Mouse (Mus musculus): ENCODE data around the gene Arid1b.
"Not testable (repeated sequence)": the region's sequence is repeated elsewhere in the genome, so short reads cannot be mapped to it uniquely, and the experiment has no call there.

Arid1b gene

GRCm38 (mm10) chr17:5088241-5088640, 94.1 kb downstream of the Arid1b start:
- not testable (repeated sequence) for DNase-seq (ENCODE audit: inconsistent ontology term)

- DNase-seq (ENCODE audit: inconsistent ontology term) = no peak
Measured at GRCm38 (mm10) chr17:5088822-5089221, 94.7 kb downstream of the Arid1b start.

GRCm38 (mm10) chr17:5089541-5089940, 95.4 kb downstream of the Arid1b start:
- no peak for DNase-seq (ENCODE audit: inconsistent ontology term)

- no peak for DNase-seq (ENCODE audit: inconsistent ontology term)
Measured at GRCm38 (mm10) chr17:5091490-5091889, 97.4 kb downstream of the Arid1b start.

GRCm38 (mm10) chr17:5091934-5092333, 97.8 kb downstream of the Arid1b start:
- no peak for DNase-seq (ENCODE audit: inconsistent ontology term)

- DNase-seq (ENCODE audit: inconsistent ontology term) = not testable (repeated sequence)
Measured at GRCm38 (mm10) chr17:5093343-5093742, 99.2 kb downstream of the Arid1b start.

GRCm38 (mm10) chr17:5094636-5095035, 100.5 kb downstream of the Arid1b start:
- peak; percentile 61 for DNase-seq (ENCODE audit: inconsistent ontology term)

- no peak for DNase-seq (ENCODE audit: inconsistent ontology term)
Measured at GRCm38 (mm10) chr17:5095741-5096140, 101.6 kb downstream of the Arid1b start.

- no peak for DNase-seq (ENCODE audit: inconsistent ontology term)
Measured at GRCm38 (mm10) chr17:5097046-5097445, 102.9 kb downstream of the Arid1b start.

GRCm38 (mm10) chr17:5097545-5098475, 103.7 kb downstream of the Arid1b start:
- DNase-seq (ENCODE audit: inconsistent ontology term) = no peak

GRCm38 (mm10) chr17:5098727-5099126, 104.6 kb downstream of the Arid1b start:
- DNase-seq (ENCODE audit: inconsistent ontology term) = no peak

GRCm38 (mm10) chr17:5099238-5099637, 105.1 kb downstream of the Arid1b start:
- DNase-seq (ENCODE audit: inconsistent ontology term) = no peak

GRCm38 (mm10) chr17:5101157-5101556, 107.0 kb downstream of the Arid1b start:
- peak; percentile 65 for DNase-seq (ENCODE audit: inconsistent ontology term)

- no peak for DNase-seq (ENCODE audit: inconsistent ontology term)
Measured at GRCm38 (mm10) chr17:5101887-5102286, 107.8 kb downstream of the Arid1b start.

GRCm38 (mm10) chr17:5105746-5106145, 111.6 kb downstream of the Arid1b start:
- no peak for DNase-seq (ENCODE audit: inconsistent ontology term)

- no peak for DNase-seq (ENCODE audit: inconsistent ontology term)
Measured at GRCm38 (mm10) chr17:5106263-5107195, 112.4 kb downstream of the Arid1b start.

- no peak for DNase-seq (ENCODE audit: inconsistent ontology term)
Measured at GRCm38 (mm10) chr17:5107501-5107900, 113.4 kb downstream of the Arid1b start.

GRCm38 (mm10) chr17:5108022-5108421, 113.9 kb downstream of the Arid1b start:
- DNase-seq (ENCODE audit: inconsistent ontology term) = peak; percentile 37

GRCm38 (mm10) chr17:5108546-5109142, 114.5 kb downstream of the Arid1b start:
- DNase-seq (ENCODE audit: inconsistent ontology term) = no peak

GRCm38 (mm10) chr17:5109343-5109742, 115.2 kb downstream of the Arid1b start:
- DNase-seq (ENCODE audit: inconsistent ontology term) = no peak

- DNase-seq (ENCODE audit: inconsistent ontology term) = no peak
Measured at GRCm38 (mm10) chr17:5110159-5110558, 116.0 kb downstream of the Arid1b start.

- DNase-seq (ENCODE audit: inconsistent ontology term) = not testable (repeated sequence)
Measured at GRCm38 (mm10) chr17:5110981-5111380, 116.8 kb downstream of the Arid1b start.

All from Muller cell, postnatal 12 days (primary cell).